Mouse (Mus musculus) monocyte, adult 5-6 weeks (primary cell): ENCODE results near the gene Hsph1. TPM values are rescaled to one million over a fixed set of nuclear protein-coding genes. Genes with fewer than 3 reads are reported as not detected.

ENCODE experiments used
- ATAC-seq: fragments of 153-309, 156-312 bp; replicated peaks from 2 replicates; pipeline ENCODE4 v1.8.0; 2017; ENCODE audit warnings: mild to moderate bottlenecking; ENCODE audit not compliant: low TSS enrichment, insufficient number of reproducible peaks, severe bottlenecking, poor library complexity, low FRiP score
- total RNA-seq: library from RNA; stranded (forward); fragments of 200-1000, 200-491, 200-594 nt; gene quantifications from 3 replicates; pipeline ENCODE4 v1.2.3, GENCODE M21; 2017

Gene Hsph1
- total RNA-seq, 1 experiment from 2014 or later, result 27.5 TPM

GRCm38 (mm10) chr5:149647367-149648115 is 11.4 kb upstream of the Hsph1 start:
- no peak for ATAC-seq

- no peak for ATAC-seq
Measured at GRCm38 (mm10) chr5:149642783-149643509, 6.8 kb upstream of the Hsph1 start.

GRCm38 (mm10) chr5:149642366-149642765 is 6.2 kb upstream of the Hsph1 start:
- ATAC-seq, result no peak

GRCm38 (mm10) chr5:149641277-149641892 is 5.2 kb upstream of the Hsph1 start:
- no peak for ATAC-seq

- no peak for ATAC-seq
Measured at GRCm38 (mm10) chr5:149637306-149637705, 1.1 kb upstream of the Hsph1 start.

- no peak for ATAC-seq
Measured at GRCm38 (mm10) chr5:149635556-149635955, 620 bp downstream of the Hsph1 start.

- no peak for ATAC-seq
Measured at GRCm38 (mm10) chr5:149634409-149635035, 1.7 kb downstream of the Hsph1 start.

GRCm38 (mm10) chr5:149625547-149625946 is 10.6 kb downstream of the Hsph1 start:
- no peak for ATAC-seq

- no peak for ATAC-seq
Measured at GRCm38 (mm10) chr5:149623815-149624675, 12.1 kb downstream of the Hsph1 start.

- ATAC-seq, result no peak
Measured at GRCm38 (mm10) chr5:149622644-149623043, 13.5 kb downstream of the Hsph1 start.

- ATAC-seq, result no peak
Measured at GRCm38 (mm10) chr5:149622152-149622551, 14.0 kb downstream of the Hsph1 start.

- ATAC-seq, result no peak
Measured at GRCm38 (mm10) chr5:149617776-149618425, 18.3 kb downstream of the Hsph1 start.

GRCm38 (mm10) chr5:149616817-149617216 is 19.4 kb downstream of the Hsph1 start:
- no peak for ATAC-seq

GRCm38 (mm10) chr5:149616138-149616537 is 20.0 kb downstream of the Hsph1 start:
- no peak for ATAC-seq

- ATAC-seq, result no peak
Measured at GRCm38 (mm10) chr5:149612740-149613139, 23.4 kb downstream of the Hsph1 start.

GRCm38 (mm10) chr5:149612165-149612518 is 24.0 kb downstream of the Hsph1 start:
- ATAC-seq, result no peak

- ATAC-seq, result no peak
Measured at GRCm38 (mm10) chr5:149611476-149612164, 24.6 kb downstream of the Hsph1 start.
